Mouse (Mus musculus) T-helper 2 cell (primary cell): ENCODE data around the gene Slc38a8.

ENCODE experiments used
- in situ Hi-C: fragments of 300-600 bp; cut with MboI, MseI; formaldehyde crosslinking; loops from one replicate; pipeline ENCODE4 v1.15.1; 2025; ENCODE audit warnings: high pct_unique_total_duplicates

Gene Slc38a8

GRCm38 (mm10) chr8:119439424-119439823 lies 62.1 kb downstream of the Slc38a8 start:
- in situ Hi-C loops: loop anchor here (10.0 kb wide), 1 partner anchor 175 kb away; the partner anchor contains the start of gene Adad2

GRCm38 (mm10) chr8:119438876-119439275 lies 62.6 kb downstream of the Slc38a8 start:
- in situ Hi-C loops: loop anchor here (10.0 kb wide), 1 partner anchor 176 kb away; the partner anchor contains the start of gene Adad2

DNA sequence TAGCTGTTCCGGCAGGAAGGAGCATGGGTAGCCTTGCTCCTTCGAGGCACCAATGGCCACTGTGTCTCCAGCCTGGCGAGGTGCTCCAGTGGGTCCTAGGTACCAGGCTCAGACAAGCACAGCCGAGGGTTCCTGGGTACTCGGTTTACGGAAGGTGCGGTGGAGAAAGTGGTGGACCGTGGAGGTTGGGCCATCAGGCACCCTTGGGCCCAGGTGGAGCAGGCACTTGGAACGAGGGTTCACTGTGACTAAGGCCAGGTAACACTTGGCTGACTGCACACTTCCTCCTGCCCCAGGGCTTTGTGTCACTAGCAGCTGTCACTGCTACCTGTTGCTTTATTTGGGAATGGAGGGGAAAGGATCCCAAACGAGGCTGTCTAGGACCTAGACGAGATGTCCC lies 64.0 kb downstream of the Slc38a8 start:
- in situ Hi-C loops: loop anchor here (10.0 kb wide), 1 partner anchor 177 kb away; the partner anchor contains the start of gene Adad2

DNA sequence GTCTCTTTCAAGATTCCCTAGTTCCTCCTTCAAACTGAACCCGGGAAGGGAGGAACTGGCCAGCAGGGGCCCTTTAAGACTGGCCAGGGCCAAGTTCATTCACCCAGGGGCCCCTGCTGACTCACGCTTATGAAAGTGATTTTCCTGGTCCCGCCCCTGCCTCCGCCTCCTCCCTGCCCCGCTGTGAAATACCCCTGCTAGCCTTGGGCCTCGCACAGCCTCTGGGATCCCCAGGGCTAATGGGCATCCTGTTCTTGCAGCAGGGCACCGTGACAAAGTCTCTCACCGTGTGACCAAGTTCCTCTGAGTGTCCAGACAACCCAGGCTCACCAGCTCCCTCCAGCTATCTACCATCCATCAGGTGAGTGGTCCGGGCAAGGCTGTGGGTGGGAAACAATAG lies 64.6 kb downstream of the Slc38a8 start:
- in situ Hi-C loops: loop anchor here (10.0 kb wide), 1 partner anchor 178 kb away; the partner anchor contains the start of gene Adad2

DNA sequence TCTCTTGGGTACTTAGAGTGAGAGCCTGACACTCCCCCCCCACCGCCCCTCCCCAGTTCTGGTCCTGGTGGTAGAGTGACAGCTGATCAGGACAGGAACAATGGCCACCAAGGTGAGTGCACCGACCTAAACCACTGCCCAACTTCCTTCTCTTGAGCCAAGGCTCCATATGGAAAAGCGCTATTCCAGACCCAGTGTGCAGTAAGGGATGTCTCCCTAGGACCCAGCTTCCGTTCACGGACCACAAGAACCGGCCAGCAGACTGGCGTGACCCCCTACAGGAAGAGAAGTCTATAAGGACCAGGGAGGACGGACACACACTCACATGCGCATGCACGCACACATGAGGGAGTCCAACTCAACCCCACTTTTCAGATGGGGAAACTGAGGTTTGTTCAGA lies 65.2 kb downstream of the Slc38a8 start:
- in situ Hi-C loops: loop anchor here (10.0 kb wide), 1 partner anchor 178 kb away; the partner anchor contains the start of gene Adad2

- in situ Hi-C loops: loop anchor here (10.0 kb wide), 1 partner anchor 179 kb away; the partner anchor contains the start of gene Adad2
Measured at GRCm38 (mm10) chr8:119435527-119435926, 66.0 kb downstream of the Slc38a8 start.

DNA sequence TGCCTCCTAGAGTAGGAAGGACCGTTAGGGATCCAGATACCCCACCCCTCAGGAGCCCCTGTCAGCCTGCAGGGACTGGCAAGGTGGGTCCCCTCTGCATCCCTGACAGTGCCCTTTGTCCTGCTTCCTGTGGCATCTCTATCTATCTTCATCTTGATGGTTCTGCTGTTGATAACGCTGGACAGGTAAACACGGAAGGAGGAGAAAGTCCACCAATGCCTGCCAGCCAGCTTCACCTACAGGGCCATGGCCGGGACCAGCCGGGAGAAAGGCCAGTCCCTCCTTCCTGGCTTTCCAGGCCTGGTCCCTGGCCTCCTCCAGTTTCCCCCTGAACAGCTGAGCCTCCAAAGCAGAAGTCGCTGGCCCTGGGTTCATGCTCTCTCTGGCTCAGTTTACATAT lies 66.9 kb downstream of the Slc38a8 start:
- in situ Hi-C loops: loop anchor here (10.0 kb wide), 1 partner anchor 180 kb away; the partner anchor contains the start of gene Adad2

GRCm38 (mm10) chr8:119433582-119434174 lies 67.8 kb downstream of the Slc38a8 start, which contains the start of gene Osgin1:
TSS of gene Osgin1 (plus strand) at chr8:119434124.
- in situ Hi-C loops: loop anchor here (10.0 kb wide), 1 partner anchor 181 kb away; the partner anchor contains the start of gene Adad2

DNA sequence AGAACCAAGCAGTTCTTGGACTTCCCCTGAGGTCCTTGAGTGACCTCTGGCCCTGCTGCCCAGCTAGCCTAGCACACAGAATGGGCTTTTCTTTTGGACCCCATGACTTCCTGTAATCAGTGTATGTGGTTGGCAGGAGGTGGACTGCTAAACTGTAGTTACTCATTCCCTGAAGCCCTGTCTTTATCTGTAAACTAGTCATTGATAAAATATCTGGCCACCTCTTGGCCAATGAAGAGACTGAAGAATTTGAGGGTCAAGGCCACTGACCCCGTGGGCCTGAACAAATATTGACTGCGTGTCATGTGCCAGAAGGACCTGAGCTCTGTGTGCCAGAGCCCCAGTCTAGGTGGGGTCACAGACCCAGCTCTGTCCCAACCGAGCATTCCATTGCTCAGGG lies 69.1 kb downstream of the Slc38a8 start:
- in situ Hi-C loops: loop anchor here (10.0 kb wide), 1 partner anchor 182 kb away; the partner anchor contains the start of gene Adad2

GRCm38 (mm10) chr8:119430690-119431089 lies 70.8 kb downstream of the Slc38a8 start:
- in situ Hi-C loops: loop anchor here (10.0 kb wide), 1 partner anchor 184 kb away; the partner anchor contains the start of gene Adad2

DNA sequence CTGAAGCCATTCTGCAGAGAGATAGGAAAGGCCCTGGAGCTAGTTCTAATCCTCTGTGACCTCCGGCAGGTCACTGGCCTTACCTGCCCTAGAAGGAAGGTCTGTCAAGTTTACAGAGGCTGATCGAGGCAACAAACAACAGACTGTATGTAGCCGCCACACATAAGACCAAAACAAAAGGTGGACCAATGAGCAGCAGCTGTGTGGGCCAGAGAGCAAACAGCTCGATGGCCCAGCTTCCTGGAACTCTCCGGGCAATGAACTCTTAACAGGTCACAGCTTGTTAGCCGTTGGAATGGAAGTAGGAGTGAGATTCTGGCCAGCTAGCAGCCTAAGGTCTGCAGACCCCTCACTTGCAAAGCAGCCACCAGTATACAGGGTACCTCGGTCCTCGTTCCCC lies 71.2 kb downstream of the Slc38a8 start:
- in situ Hi-C loops: loop anchor here (10.0 kb wide), 1 partner anchor 185 kb away; the partner anchor contains the start of gene Adad2
